Mouse (Mus musculus) Patski (cell line): ENCODE measurements at regions not wholly inside any gene's neighbourhood (a gene's known extent, or its start where the extent isn't known, plus 50 kb on each side); places are given as distances from the start of the nearest gene placed in this dataset.
"Not testable (repeated sequence)": the region's sequence is repeated elsewhere in the genome, so short reads cannot be mapped to it uniquely, and the experiment has no call there.

Source experiments
- ATAC-seq: fragments of 100-300 bp; one replicate; pipeline ENCODE4 v1.8.0; 2021
- CTCF ChIA-PET: fragments of 350-600 bp; sonication (Branson Sonifier 250); formaldehyde crosslinking; loops from one replicate; lab custom pipeline; 2022; ENCODE audit warnings: inconsistent platforms; lab: Charles Lee
- POLR2A ChIA-PET: fragments of 350-600 bp; sonication (Branson Sonifier 250); formaldehyde crosslinking; loops from one replicate; lab custom pipeline; 2022; ENCODE audit warnings: antibody characterized with exemption, inconsistent platforms; lab: Charles Lee
- DNase-seq: peaks from one replicate; pipeline ENCODE4 v3.0.0-alpha.2; 2011; ENCODE audit warnings: low read depth, low spot score
- H3K27me3 ChIP-seq: fragments of 371-371 bp; one replicate; pipeline ENCODE4 v1.5.1; 2021
- CTCF ChIP-seq: fragments of 100-300 bp; IDR thresholded peaks from one replicate; pipeline ENCODE4 v1.5.1; 2021
- in situ Hi-C: fragments of 300-500 bp; cut with MboI; formaldehyde crosslinking; loops from 3 replicates; pipeline ENCODE4 v1.11.1; 2018; ENCODE audit warnings: low pct_unique_long_range_greater_than_20kb, mixed read lengths

DNA sequence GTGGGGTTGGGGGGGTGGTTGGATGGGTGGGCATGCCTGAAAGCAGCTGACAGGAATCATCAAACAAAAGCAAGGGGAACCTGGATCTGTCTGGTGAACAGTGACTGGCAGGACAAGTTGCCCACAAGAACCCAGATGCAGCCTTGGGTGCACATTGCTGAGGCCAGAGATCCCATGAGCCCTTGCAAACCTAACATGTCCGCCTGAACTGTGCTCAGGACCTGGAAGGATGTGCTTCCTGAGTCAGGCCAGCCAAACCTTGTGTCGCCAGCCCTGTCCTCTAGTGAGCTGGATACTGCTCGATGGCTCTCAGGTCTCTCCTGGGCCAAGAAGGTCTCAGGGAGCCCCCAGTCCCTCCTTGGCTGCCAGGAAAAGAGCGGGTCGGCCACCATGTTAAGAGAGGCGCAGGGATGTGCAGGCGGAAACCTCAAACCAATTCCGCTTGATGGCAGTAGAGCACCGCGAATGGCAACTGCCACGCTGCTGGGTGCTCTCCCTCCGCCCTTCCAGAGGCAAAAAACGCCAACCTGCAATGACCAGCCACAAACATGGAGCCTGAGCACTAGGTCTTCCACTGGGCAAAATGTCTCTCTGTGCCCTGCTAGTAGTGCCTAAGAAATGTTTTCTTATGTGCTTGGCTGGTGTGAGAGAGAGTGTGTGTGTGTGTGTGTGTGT is 140.2 kb downstream of the Pls3 start:
- ATAC-seq, in situ Hi-C loops, CTCF ChIA-PET, POLR2A ChIA-PET, H3K27me3 ChIP-seq: not testable (repeated sequence)
- DNase-seq, result peak; percentile 97

DNA sequence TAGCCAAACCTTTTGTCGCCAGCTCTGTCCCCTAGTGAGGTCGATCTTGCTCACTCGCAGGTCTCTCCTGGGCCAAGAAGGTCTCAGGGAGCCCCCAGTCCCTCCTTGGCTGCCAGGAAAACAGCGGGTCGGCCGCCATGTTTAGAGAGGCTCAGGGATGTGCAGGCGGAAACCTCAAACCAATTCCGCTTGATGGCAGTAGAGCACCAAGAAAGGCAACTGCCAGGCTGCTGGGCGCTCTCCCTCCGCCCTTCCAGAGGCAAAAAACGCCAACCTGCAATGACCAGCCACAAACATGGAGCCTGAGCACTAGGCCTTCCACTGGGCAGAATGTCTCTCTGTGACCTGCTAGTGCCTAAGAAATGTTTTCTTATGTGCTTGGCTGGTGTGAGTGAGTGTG is 141.3 kb downstream of the Pls3 start:
- H3K27me3 ChIP-seq, in situ Hi-C loops, ATAC-seq, POLR2A ChIA-PET, CTCF ChIA-PET, DNase-seq: not testable (repeated sequence)

DNA sequence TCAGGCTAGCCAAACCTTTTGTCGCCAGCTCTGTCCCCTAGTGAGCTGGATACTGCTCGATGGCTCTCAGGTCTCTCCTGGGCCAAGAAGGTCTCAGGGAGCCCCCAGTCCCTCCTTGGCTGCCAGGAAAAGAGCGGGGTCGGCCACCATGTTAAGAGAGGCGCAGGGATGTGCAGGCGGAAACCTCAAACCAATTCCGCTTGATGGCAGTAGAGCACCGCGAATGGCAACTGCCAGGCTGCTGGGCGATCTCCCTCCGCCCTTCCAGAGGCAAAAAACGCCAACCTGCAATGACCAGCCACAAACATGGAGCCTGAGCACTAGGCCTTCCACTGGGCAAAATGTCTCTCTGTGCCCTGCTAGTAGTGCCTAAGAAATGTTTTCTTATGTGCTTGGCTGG is 145.2 kb downstream of the Pls3 start:
- ATAC-seq, DNase-seq, CTCF ChIA-PET, POLR2A ChIA-PET, H3K27me3 ChIP-seq, in situ Hi-C loops: not testable (repeated sequence)

DNA sequence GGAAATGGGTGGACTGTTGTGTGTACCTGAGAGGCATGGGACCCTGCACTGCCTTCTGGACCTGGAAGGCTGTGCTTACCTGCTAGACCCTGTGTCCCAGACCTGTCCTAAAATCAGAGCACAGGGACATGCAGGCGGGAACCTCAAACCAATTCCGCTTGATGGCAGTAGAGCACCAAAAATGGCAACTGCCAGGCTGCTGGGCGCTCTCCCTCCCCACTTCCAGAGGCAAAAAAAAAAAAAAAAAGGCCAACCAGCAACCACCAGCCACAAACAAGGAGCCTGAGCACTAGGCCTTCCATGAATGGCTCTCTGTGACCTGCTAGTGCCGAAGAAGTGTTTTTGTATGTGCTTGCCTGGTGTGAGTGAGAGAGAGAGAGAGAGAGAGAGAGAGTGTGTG is 146.5 kb downstream of the Pls3 start:
- CTCF ChIA-PET, result no interaction called here
- in situ Hi-C loops, result no loop called here
- ATAC-seq, result no peak
- DNase-seq, result no peak
- POLR2A ChIA-PET, result no interaction called here
- TF ChIP-seq CTCF, result peak; percentile 20
- no peaks in the 10 kb centered on the region for H3K27me3 ChIP-seq

DNA sequence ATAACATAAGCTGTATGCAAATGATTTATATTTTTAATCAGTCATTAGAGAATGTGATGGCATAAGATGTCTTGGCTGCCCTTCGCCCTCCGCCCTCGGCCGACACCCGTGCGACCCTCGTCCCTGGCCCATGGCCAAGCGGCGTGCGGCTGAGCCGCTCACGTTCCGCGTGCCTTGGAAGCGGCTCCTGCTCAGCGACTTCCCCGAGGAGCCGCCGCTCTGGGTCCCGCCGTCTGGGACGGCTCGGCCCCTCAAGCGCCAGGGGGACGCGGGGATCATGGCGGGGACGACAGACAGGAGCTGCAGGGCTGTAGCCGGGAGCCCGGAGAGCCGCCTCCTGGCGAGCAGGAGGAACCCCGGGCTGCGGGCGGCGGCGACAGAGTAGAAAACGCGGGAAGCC is 145.5 kb upstream of the Rab39b start:
- DNase-seq, CTCF ChIA-PET, in situ Hi-C loops, ATAC-seq, H3K27me3 ChIP-seq: not testable (repeated sequence)
- POLR2A ChIA-PET, result interaction anchor here (0.7 kb wide), 1 partner anchor 1154 kb away, joined by 4 read pairs; no protein-coding TSS in a partner anchor

DNA sequence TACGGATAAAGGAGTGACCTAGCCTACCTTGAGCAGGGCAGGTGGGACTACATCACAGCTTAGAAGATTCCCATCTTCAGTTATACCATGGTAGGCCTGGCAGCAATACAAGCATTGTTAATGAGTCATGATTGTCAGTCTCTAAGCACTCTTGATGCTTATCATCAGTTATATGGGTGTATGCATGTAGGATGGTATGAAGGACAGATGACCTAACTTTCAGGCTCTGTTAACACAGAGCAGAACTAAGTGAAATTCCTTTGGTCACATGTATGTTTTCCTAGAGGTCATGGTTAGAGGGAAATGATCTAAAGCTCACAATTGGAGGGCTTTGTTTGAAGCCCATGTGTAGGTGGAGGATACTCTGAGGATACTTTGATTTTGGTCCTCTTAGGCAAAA is 121.9 kb upstream of the Rab39b start:
- POLR2A ChIA-PET, result no interaction called here
- in situ Hi-C loops, result no loop called here

DNA sequence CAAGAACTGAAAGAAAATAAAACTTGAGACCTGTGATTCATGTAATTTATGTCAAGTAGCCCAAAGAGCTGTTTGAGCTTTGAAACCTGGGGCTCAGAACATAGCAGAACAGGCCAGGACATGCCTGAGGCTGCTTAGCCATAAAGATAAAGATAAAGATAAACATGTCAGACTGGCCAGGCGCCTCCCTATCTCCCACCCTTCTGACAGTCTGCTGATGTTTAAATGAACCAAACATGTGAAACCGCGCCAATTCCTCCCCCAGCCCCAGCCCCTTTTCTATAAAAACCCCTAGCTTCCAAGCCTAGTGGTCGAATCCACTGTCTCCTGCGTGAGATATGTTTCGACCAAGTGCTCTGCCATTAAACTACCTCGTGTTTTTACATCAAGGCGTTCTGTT is 97.2 kb upstream of the Rab39b start:
- ATAC-seq, CTCF ChIA-PET, POLR2A ChIA-PET, DNase-seq, in situ Hi-C loops, H3K27me3 ChIP-seq: not testable (repeated sequence)

More for the DNA sequence above, 121.9 kb upstream of the Rab39b start:
- ATAC-seq (no peak), DNase-seq (no peak)
- H3K27me3 ChIP-seq, result peaks cover 19% of the 10 kb centered on the region
- CTCF ChIA-PET, result no interaction called here
- TF ChIP-seq CTCF, result no peak

DNA sequence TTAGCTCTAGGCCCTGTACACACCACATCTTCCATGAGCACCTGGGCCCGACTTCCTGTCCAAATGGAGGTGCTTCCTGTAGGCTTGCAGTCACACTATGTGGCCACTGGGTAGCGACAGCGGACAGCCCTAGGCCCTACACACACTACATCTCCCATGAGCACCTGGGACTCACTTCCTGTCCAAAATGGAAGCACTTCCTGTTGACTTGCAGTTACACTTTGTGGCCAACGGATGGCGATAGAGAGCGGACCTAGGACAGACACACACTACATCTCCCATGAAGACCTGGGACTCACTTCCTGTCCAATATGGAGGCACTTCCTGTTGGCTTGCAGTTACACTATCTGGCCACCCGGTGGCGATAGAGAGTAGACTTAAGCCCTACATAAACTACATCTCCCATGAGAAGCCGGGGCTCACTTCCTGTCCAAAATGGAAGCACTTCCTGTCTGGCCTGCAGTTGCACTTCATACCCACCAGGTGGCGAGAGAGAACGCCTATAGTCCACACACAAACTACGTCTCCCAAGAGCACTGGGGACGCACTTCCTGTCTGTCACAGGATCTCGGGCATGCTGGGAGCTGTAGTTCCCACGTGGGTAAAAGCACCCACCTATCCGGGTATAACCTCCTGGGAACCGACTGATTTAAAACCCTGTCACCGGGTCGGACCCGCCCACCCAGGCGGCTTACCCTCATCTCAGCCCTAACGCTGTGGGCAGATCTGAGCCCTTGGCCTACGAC is 96.1 kb upstream of the Rab39b start:
- ChIA-PET POLR2A (interaction anchor here (0.7 kb wide), 1 partner anchor 160 kb away, joined by 3 read pairs; no protein-coding TSS in a partner anchor), CTCF (interaction anchor here (0.7 kb wide), 1 partner anchor 51 kb away, joined by 3 read pairs; no protein-coding TSS in a partner anchor)
- in situ Hi-C loops, result no loop called here

DNA sequence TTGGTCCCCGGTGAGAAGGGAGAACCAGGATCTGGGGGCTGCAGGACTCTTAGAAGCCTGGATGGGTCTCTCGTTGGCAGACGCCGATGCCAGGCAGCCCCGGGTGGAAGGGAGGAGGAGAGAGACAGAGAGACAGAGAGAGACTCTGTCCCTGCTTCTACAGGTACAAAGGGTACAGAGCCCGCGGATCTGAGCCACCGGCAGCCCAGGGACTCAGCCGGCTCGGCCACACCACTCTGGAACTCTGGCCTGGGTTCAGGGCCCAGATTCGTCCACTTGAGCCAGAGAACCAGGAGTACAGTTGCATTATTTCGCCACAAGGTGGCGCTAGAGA is 95.5 kb upstream of the Rab39b start:
- in situ Hi-C loops, result no loop called here
- no peak for TF ChIP-seq CTCF
- CTCF ChIA-PET, result no interaction called here
- no peaks in the 10 kb centered on the region for H3K27me3 ChIP-seq
- DNase-seq, result no peak
- POLR2A ChIA-PET, result no interaction called here
- no peak for ATAC-seq

More for the DNA sequence above, 96.1 kb upstream of the Rab39b start:
- peak; percentile 91 for TF ChIP-seq CTCF
- H3K27me3 ChIP-seq, result no peaks in the 10 kb centered on the region
- ATAC-seq (peak; percentile 97), DNase-seq (peak; percentile 95)

DNA sequence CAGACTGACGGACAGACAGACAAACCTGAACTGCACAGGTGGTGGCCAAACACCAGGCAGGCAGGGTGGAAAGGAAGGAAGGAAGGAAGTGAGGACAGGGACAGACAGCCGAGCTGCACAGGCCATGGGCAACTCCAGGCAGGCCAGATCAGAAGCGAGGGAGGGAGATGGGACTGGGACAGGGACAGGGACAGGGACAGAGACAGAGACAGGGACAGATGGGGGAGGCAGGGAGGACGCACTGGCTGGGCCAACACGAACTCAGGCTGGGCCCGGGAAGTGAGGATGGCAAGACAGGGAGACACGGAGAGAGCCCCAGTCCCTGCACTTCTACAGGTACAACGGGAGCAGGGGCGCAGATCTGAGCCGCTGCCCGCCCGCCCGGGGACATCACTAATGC is 94.9 kb upstream of the Rab39b start:
- H3K27me3 ChIP-seq, result no peaks in the 10 kb centered on the region
- ATAC-seq (no peak), DNase-seq (no peak)
- in situ Hi-C loops, result no loop called here
- no peak for TF ChIP-seq CTCF
- ChIA-PET CTCF (no interaction called here), POLR2A (no interaction called here)

DNA sequence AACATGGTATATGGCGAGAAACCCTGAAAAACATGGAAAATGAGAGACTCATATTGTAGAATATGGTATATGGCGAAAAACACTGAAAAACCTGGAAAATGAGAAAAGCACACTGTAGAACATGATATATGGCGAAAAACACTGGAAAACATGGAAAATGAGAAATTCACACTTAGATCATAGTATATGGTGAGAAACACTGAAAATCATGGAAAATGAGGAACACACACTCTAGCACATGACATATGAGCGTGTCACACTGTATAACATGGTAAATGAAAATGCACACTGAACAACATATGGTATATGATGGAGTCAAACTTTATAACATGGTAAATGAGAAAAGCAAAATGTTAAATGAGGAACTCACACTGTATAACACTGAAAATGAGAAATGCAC is 89.6 kb upstream of the Rab39b start:
- ChIA-PET CTCF (no interaction called here), POLR2A (no interaction called here)
- no peak for TF ChIP-seq CTCF
- ATAC-seq, result no peak
- no peaks in the 10 kb centered on the region for H3K27me3 ChIP-seq
- in situ Hi-C loops, result no loop called here
- DNase-seq, result no peak
